Mouse (Mus musculus): ENCODE measurements around the gene Aym1.
"Not testable (repeated sequence)": the region's sequence is repeated elsewhere in the genome, so short reads cannot be mapped to it uniquely, and the experiment has no call there.

Aym1 gene

GRCm38 (mm10) chr5:113357186-113357585, at the start of gene Aym1:
Aym1 (plus strand) TSS chr5:113357294.
- no peak for DNase-seq (ENCODE audit: low read depth)

GRCm38 (mm10) chr5:113309491-113310376, 47.4 kb upstream of the Aym1 start:
- DNase-seq (ENCODE audit: low read depth) = no peak

GRCm38 (mm10) chr5:113310377-113311003, 46.6 kb upstream of the Aym1 start, which contains the start of gene Sgsm1:
Sgsm1 (minus strand) TSS chr5:113310786.
- DNase-seq (ENCODE audit: low read depth) = peak; percentile 14

GRCm38 (mm10) chr5:113313998-113314397, 43.1 kb upstream of the Aym1 start:
- DNase-seq (ENCODE audit: low read depth) = no peak

- DNase-seq (ENCODE audit: low read depth) = no peak
These were observed 33.1 kb upstream of the Aym1 start for GRCm38 (mm10) chr5:113323784-113324638.

- DNase-seq (ENCODE audit: low read depth) = no peak
These were observed 27.6 kb upstream of the Aym1 start for GRCm38 (mm10) chr5:113329463-113329862.

- DNase-seq (ENCODE audit: low read depth) = no peak
These were observed 26.9 kb upstream of the Aym1 start for GRCm38 (mm10) chr5:113330202-113330601.

GRCm38 (mm10) chr5:113332239-113332638, 24.9 kb upstream of the Aym1 start:
- DNase-seq (ENCODE audit: low read depth) = no peak

GRCm38 (mm10) chr5:113332899-113333298, 24.2 kb upstream of the Aym1 start:
- DNase-seq (ENCODE audit: low read depth) = no peak

- no peak for DNase-seq (ENCODE audit: low read depth)
These were observed 22.2 kb upstream of the Aym1 start for GRCm38 (mm10) chr5:113334621-113335530.

GRCm38 (mm10) chr5:113335732-113336131, 21.4 kb upstream of the Aym1 start:
- no peak for DNase-seq (ENCODE audit: low read depth)

GRCm38 (mm10) chr5:113336281-113336680, 20.8 kb upstream of the Aym1 start:
- no peak for DNase-seq (ENCODE audit: low read depth)

GRCm38 (mm10) chr5:113344635-113345386, 12.3 kb upstream of the Aym1 start:
- DNase-seq (ENCODE audit: low read depth) = no peak

- DNase-seq (ENCODE audit: low read depth) = no peak
These were observed 11.3 kb upstream of the Aym1 start for GRCm38 (mm10) chr5:113345781-113346180.

GRCm38 (mm10) chr5:113346651-113347050, 10.4 kb upstream of the Aym1 start:
- not testable (repeated sequence) for DNase-seq (ENCODE audit: low read depth)

- DNase-seq (ENCODE audit: low read depth) = no peak
These were observed 9.5 kb upstream of the Aym1 start for GRCm38 (mm10) chr5:113347593-113347992.

GRCm38 (mm10) chr5:113348597-113348996, 8.5 kb upstream of the Aym1 start:
- DNase-seq (ENCODE audit: low read depth) = no peak

GRCm38 (mm10) chr5:113349226-113349625, 7.9 kb upstream of the Aym1 start:
- DNase-seq (ENCODE audit: low read depth) = no peak

GRCm38 (mm10) chr5:113349810-113350209, 7.3 kb upstream of the Aym1 start:
- DNase-seq (ENCODE audit: low read depth) = no peak

GRCm38 (mm10) chr5:113351768-113352167, 5.3 kb upstream of the Aym1 start:
- DNase-seq (ENCODE audit: low read depth) = no peak
